Mouse (Mus musculus): ENCODE measurements around the gene 2700049A03Rik. TPM values are rescaled to one million over a fixed set of nuclear protein-coding genes. Genes with fewer than 3 reads are reported as not detected.

Gene 2700049A03Rik
- total RNA-seq, 2 experiments from 2014 or later = 3.2 to 3.3 TPM

DNA sequence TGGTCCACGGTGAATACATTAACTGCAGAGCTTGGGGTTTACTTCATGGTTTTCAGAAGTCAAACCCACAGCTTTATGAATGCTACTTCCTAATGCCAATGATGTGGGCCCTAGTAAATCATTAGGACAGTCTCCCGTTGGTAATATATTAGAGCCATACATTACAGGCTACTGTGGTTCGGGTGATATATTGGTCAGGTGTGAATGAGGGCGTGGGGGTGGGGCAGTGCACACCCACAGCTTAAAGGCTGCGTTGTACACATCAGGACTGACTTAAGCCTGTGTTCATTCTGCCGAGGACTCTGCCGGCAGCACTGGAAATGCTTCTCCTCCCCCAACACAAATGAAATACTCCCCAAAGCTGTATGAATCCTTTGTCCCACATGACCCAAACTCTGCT, 118.1 kb downstream of the 2700049A03Rik start:
- no peak for DNase-seq
- intact Hi-C loops (cut with DNase I) = no loop called here

DNA sequence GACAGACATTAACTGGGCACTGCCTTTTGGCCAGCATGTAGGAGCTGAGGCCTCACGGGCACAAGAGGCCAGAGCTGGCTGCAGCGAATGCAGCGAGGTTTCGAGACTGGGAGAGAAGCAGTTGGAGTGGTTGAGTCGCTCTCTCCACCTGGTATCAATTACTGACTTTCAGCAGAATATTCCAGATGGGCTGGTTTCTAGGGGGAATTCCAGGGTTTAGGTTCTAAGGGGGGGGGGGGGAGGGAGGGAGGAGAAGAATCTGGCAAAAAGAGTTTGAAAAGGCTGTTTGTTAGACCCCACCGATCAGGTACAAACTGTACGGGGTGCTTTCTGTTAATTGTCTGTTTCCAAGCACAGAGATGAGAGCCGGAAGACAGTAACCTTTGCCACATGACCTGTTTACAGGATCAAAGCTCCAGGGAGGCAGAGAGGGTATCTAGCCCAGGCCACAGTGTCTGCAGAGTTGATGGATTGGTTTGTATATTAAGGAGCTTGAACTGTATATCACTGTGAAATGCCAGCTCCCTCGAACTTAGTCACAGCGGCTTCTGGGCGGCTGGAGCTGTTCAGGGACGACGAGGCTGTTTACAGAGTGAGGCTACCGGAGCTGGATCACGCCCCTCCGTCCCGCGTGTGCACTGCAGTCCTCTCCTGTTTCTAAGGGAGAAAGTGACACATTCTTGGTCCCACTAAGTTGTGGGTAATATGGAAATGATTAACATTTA, 121.7 kb downstream of the 2700049A03Rik start:
- intact Hi-C loops (cut with DNase I) = no loop called here
- no peak for DNase-seq

DNA sequence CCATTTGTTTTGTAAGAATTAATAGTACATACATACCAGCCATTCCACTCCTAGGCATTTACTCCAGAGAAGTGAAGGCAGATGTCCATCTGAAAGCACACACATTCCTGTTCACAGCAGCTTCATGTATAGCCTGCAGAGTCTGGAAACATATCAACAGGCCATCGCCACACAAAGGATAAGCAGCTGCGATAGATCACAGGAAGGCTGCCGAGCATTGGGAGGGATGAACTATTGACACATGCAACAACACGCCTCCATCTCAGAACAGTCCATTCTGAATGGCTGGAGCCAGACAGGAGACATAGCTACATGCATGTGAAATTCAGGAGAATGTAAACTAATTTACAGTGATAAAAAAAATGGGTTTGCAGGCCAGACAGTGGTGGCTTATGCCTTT, 127.6 kb downstream of the 2700049A03Rik start:
- no peak for DNase-seq
- intact Hi-C loops (cut with DNase I) = no loop called here

DNA sequence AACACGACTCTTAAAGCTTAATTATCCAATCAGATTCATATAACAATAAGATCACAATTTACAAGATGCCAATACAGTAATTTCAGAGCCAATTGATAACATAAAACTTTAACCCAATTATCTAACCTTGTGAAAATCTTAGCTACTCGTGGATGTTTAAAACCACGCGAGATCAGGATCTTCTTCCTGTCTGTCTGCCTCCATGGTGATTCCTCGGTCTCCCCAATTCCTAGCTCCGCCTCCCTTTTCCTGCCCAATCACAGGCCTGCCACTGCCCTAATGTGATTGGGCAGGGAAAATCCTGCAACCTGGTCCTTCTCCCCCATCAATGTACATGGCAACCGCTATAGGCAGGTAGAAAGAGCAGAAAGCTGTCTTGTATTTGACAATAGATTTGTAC, 132.7 kb downstream of the 2700049A03Rik start:
- intact Hi-C loops (cut with DNase I) = no loop called here
- DNase-seq = no peak

DNA sequence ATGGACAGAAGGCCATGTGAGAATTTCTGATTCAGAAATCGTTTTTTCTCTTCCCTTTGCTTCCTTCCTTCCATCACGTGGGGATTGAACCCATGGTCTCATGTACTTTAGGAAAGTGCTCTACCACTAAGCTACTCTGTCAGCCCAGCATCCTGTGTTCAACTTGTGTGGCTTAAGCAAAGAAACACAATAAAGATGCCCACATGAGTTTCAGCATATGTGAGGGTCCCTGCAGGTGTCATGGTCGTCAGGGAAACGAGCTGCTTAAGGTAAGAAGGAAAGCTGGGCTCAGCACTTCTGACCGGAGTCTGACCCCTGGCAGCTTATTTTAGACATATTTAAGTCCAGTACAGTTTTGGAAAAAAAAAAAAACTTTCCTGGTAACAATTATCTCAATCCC, 134.5 kb downstream of the 2700049A03Rik start:
- no peak for DNase-seq
- intact Hi-C loops (cut with DNase I) = no loop called here

DNA sequence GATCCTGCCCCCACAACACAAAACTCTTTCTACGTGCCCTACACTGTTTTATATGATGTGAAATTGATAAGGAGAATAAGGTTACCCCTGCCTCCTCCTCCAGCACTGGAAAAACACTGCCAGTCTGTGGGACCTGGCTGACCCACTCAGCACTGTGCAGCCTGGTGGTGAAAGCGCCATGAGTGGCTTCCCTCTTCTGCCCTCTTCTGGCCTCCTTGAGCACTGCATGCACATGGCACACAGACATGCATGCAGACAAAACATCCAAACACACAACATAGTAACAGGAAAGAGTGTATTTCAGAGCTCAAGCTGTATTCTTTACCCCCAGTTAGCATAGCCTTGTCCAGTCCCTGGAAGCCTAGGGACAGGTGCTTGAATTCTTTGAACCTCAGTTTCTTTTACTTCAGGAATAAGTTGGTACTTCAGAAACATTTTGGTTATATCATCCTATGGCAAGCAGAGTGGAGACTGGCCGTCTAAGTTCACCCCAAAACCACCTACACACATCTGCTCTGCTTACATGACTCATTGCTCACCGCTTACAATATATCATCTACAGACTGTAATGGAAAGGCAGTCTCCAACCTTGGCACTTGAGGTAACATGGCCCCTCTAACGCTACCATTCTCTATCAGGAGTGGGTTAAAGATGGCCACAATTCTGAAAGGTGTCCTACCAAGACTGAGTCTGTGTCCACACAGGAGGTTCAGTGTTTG, 138.0 kb downstream of the 2700049A03Rik start:
- no peak for DNase-seq
- intact Hi-C loops (cut with DNase I) = no loop called here

DNA sequence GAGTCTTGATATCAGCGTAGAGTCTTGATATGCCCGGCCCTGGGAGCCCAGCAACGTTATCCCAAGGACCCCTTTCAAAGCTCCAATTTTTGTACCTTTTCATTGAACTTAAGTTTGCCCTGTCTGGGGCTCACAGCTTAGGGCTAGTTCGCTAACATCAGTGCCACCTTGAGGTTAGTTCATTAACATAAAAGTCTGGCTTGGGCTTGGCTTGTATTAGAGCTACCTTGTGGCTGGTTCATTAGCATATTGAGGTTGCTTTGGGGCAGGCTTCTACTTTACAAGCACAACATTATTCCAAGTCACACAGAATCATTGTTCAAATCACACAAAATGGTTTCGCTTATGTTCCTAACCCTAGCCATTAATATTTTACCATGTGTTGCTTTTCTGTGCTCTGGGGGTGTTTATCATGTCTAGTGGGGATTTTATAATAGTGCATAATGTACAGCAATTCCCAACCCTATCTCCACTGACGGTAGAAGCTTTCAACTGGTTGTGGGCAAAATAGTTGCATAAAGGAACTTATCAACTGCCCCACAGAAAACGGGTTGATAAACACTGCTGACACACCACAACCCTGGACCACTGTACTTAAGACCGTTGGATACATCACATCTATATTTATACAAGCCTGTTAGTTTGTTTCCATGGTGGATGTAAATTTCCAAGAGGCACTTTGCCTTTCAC, 139.4 kb downstream of the 2700049A03Rik start:
- intact Hi-C loops (cut with DNase I) = no loop called here
- DNase-seq = no peak

DNA sequence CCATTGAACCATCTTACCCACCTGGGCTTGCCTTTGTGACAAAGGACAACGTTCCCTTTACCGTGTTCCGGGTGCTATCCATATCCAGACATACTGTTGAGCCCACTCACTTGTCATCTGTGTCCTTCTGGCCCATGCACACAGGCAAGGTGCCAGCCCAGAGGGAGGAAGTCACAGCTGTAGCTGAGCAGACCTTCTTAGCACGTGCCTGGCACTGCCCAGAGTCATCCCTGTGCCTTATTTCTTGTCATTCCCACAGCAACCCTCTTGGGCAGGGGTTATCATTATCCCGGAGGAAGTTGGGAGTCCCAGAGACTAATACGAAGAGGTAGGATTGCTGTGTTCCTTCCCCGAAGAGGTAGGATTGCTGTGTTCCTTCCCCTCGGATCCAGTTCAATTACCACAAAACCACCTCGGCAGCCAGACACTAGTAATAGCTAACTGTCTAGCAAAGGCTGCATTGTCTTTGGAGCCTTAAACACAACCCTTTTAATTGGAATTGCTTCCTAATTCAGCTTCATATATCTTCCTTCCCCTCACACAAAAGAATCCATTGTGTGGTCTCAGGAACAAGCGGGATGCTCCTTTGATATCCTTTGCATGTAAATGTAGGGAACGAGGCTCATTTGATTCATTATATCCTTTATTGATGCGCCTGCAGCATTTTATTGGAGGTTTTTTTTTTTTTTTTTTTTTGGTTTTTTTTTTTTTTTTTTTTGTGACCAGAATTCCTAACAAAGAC, 143.0 kb downstream of the 2700049A03Rik start:
- no peak for DNase-seq

DNA sequence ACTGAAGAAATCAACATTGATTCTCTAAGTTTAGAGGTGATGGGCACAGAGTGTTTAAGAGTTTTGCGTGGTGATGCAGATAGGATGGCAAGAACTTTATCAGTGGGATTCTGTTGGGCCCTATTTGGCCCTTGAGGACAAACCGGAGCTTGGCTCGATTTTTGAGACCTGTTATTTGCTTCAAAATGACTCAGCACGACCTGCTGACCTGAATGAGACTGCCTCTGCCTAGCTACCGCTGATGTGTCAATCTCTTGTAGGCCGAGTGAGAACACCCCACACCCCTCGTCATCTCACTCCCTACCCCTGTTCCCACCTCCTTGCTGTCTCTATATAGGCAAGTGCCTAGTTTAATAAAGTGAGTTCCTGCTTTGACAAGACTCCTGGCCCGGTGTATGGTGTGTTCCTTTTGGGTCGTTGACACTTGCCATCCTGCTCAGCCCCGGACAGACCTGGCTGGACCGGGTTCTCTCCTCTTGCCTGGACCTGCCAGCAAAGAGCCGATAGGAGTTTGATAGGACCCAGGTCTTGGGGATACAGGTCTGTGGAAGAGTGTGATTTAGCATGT, 144.6 kb downstream of the 2700049A03Rik start:
- no peak for DNase-seq
- intact Hi-C loops (cut with DNase I) = no loop called here

More for the DNA sequence above, 143.0 kb downstream of the 2700049A03Rik start:
- intact Hi-C loops (cut with DNase I) = no loop called here

DNA sequence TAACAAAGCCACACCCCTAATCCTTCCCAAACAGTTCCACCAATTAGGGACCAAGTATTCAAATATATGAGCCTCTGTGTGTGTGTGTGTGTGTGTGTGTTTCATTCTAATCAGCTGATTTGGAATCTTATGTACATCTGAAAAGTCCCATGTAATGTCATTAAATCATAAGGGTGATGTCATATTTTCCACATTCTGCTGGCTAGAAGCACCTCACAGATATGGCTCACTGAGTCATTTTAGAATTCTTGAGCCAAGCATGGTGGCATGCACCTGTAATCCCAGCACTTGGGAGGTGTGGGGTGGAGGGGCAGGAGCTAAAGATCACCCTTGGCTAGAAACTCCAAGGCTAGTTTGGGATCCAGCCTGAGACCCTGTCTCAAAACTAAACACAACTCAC, 148.8 kb downstream of the 2700049A03Rik start:
- intact Hi-C loops (cut with DNase I) = no loop called here
- DNase-seq = no peak

DNA sequence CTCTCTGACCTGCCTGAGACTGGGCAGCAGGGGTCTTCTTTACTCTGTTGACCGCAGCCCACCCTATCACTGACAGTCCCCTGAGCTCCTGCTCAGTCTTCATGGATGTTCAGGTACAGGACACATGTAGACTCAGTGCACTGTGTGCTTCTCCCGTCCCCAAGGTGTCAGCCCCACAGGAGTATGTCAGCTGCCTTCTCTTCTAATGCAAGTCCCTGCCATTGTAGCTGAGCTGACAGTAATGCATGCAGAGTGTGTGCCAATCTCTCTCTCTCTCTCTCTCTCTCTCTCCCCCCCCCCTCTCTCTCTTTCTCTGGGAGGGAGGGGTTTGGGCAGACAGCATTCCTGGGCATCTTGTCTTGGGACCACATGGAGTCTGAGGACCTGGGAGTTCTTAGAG, 153.8 kb downstream of the 2700049A03Rik start:
- intact Hi-C loops (cut with DNase I) = no loop called here
- no peak for DNase-seq

Other genes with a start within 250 kb of the 2700049A03Rik start
- 100 to 1,000 TPM; 134 to 142 TPM for gene Actr10, start 199.0 kb upstream of the 2700049A03Rik start, total RNA-seq (2021)
- 100 to 1,000 TPM; 193 to 201 TPM for gene Psma3, start 162.2 kb upstream of the 2700049A03Rik start, total RNA-seq (2021)
- 10 to 100 TPM; 14.3 to 17.0 TPM for gene Arid4a, start 120.9 kb upstream of the 2700049A03Rik start, total RNA-seq (2021)
- gene Tomm20l, start 25.4 kb upstream of the 2700049A03Rik start, total RNA-seq (2021) = 1 to 10 TPM in 1 of 2 experiments, not detected in 1; 1.2 TPM
- gene Timm9, start 164 bp upstream of the 2700049A03Rik start, total RNA-seq (2021) = 10 to 100 TPM; 26.5 to 30.0 TPM
- 1 to 10 TPM; 4.8 to 6.2 TPM for gene Dact1, start 173.0 kb downstream of the 2700049A03Rik start, total RNA-seq (2021)

Data from heart, postnatal 36 days (tissue).